Mouse (Mus musculus) erythroblast, embryonic 14.5 days (primary cell): ENCODE data around the gene Mpped2. TPM values are rescaled to one million over a fixed set of nuclear protein-coding genes. Genes with fewer than 3 reads are reported as not detected.

Source experiments
- H3K27me3 ChIP-seq: 2 replicates; pipeline ENCODE4 v1.6.1; 2012; ENCODE audit warnings: inconsistent platforms; ENCODE audit not compliant: control insufficient read depth
- H3K36me3 ChIP-seq: 2 replicates; pipeline ENCODE4 v1.6.1; 2012; ENCODE audit warnings: mild to moderate bottlenecking, inconsistent platforms; ENCODE audit not compliant: control insufficient read depth
- H3K4me1 ChIP-seq: 2 replicates; pipeline ENCODE4 v1.6.1; 2012; ENCODE audit warnings: inconsistent platforms; ENCODE audit not compliant: control insufficient read depth
- H3K4me3 ChIP-seq: replicated peaks from 2 replicates; pipeline ENCODE3; 2012; ENCODE audit warnings: moderate library complexity, mild to moderate bottlenecking, inconsistent platforms
- H3K9me3 ChIP-seq: 2 replicates; pipeline ENCODE4 v1.6.1; 2012; ENCODE audit warnings: low read length, inconsistent platforms, mixed read lengths; ENCODE audit not compliant: control insufficient read depth
- GATA1 ChIP-seq: IDR thresholded peaks from 2 replicates; pipeline ENCODE4 v1.6.1; 2012; ENCODE audit warnings: low read length, inconsistent platforms, mixed read lengths
- TAL1 ChIP-seq: IDR thresholded peaks from 3 replicates; pipeline ENCODE4 v1.6.1; 2012; ENCODE audit warnings: low read length, inconsistent platforms, mixed read lengths
- polyA plus RNA-seq: library from polyadenylated mRNA; stranded (reverse); fragments of >175 nt; gene quantifications from 2 replicates; pipeline ENCODE4 v1.2.3, GENCODE M21; 2012

Mpped2 gene
- polyA plus RNA-seq, 1 experiment: not detected

DNA sequence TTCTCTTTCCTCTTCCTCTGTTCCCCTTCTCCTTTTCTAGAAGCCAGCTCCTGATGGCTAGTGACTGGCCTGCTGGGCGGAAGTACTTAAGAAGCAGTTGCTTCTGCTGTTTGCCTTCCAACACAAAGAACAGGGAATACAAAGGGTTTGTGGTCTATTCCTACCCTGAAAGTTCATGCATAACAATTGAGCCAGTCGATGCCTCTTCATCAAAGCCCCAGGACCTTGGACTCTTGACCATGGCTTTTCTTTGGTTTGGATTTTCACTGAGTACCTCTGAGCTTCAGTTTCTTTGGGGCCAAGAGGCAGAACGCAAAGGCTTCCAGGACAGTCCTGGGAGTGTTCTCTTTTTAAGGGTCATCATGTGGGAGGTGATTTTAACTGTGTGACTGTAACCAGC is 57.8 kb downstream of the Mpped2 start:
- Histone ChIP-seq H3K9me3 (no peaks in the 10 kb centered on the region), H3K4me3 (no peak overlapping the region), H3K36me3 (no peaks in the 10 kb centered on the region), H3K4me1 (no peaks in the 10 kb centered on the region), H3K27me3 (no peaks in the 10 kb centered on the region)
- TF ChIP-seq GATA1 (no peak), TAL1 (no peak)

DNA sequence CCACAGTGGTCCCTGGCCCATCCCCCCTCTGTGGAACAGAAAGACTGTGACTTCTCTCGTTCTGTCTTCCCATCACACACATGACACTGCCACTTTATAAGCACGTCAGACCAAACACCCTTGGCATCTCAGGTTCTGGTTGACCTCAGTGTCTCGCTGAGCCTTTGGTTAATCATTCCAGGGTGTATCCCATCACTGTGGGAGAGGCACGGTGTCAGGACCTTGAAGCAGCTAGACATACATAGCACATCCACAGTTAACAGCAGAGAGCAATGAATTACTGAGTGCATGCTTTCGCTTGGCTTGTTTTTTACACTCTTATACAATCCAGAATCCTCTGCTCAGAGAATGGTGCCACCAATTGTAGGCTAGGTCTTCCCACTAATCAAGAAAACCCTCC is 60.6 kb downstream of the Mpped2 start:
- Histone ChIP-seq H3K4me1 (no peaks in the 10 kb centered on the region), H3K27me3 (no peaks in the 10 kb centered on the region), H3K36me3 (no peaks in the 10 kb centered on the region)

DNA sequence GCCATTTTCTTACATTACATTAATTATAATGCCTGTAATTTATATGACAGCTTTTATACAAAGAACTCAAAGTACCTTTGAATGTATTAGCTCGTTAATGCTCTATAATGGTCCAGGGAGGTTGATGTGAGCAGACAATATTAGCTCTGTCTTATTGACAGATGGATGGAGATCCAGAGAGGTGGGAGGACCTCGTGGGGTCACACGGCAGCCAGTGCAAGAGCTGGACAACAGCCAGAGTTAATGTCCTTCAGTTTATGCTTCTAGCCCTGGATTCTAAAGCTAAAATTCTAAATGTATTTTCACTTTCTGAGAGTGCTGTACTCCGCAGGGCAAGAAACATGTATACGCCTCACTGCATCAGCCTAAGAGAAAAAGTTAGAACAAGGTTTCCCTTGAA is 61.6 kb downstream of the Mpped2 start:
- H3K9me3 ChIP-seq: no peaks in the 10 kb centered on the region
- no peaks in the 10 kb centered on the region for H3K36me3 ChIP-seq
- no peaks in the 10 kb centered on the region for H3K27me3 ChIP-seq
- TF ChIP-seq GATA1: no peak
- TF ChIP-seq TAL1: no peak
- no peaks in the 10 kb centered on the region for H3K4me1 ChIP-seq
- H3K4me3 ChIP-seq: no peak overlapping the region

More for the DNA sequence above, 60.6 kb downstream of the Mpped2 start:
- TF ChIP-seq GATA1 (no peak), TAL1 (no peak)
- Histone ChIP-seq H3K4me3 (no peak overlapping the region), H3K9me3 (no peaks in the 10 kb centered on the region)

DNA sequence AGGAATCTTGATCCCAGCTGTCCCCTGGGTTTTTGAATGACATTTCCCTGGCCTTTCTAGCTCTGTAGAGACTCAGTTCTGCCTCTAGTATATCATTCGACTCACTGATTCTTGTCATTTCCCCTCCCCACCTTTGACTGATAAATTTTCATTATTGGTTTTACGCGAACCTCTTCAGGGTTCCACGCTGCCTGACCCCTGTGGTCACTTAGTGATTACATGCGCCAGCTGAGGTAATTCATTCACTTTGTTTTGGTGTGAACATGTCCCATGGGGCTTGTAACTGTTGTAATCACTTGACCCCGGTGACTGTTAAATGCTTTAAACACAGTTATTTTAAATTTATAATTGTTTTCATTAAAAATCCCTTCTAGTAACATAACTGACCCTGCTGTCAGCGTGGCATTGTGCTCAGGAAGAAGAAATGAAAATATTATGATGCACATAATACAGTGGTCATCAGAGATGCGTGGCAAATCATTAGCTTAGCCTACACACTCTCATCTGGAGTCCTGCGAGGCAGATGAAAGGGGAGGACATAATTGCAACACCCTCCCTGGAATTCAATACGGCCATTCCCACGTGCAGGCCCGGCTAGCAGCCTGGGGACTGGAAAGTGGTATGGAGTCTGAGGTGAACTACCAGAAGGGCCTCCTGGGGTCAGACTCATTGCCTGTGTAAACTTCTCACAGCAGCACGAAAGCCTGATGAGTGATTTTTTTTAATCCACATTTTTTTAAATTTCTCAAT is 63.5 kb downstream of the Mpped2 start:
- Histone ChIP-seq H3K4me3 (no peak overlapping the region), H3K4me1 (no peaks in the 10 kb centered on the region)

DNA sequence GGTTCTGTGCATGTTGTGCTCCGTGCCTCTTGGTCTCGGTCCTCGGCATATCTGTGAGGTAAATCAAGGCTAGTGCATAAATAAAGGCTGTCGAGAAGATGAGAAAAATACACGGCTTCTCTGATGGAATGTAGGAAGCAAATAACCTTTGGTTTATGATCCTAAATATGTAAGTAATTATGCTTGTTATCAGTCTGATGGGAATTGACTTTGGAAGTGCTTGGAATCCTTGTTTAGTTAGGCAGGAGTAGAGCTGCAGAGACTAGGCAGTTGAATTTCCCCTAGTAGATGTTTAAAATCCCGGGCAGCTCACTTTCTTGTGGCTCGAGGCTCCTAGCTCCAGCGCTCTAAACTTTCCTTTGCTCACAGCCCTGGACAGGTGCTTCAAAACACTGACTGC is 69.9 kb downstream of the Mpped2 start:
- H3K36me3 ChIP-seq: no peaks in the 10 kb centered on the region
- no peaks in the 10 kb centered on the region for H3K9me3 ChIP-seq
- no peak overlapping the region for H3K4me3 ChIP-seq
- no peak for TF ChIP-seq TAL1
- TF ChIP-seq GATA1: no peak
- no peaks in the 10 kb centered on the region for H3K27me3 ChIP-seq
- H3K4me1 ChIP-seq: no peaks in the 10 kb centered on the region

More for the DNA sequence above, 63.5 kb downstream of the Mpped2 start:
- Histone ChIP-seq H3K9me3 (no peaks in the 10 kb centered on the region), H3K27me3 (no peaks in the 10 kb centered on the region), H3K36me3 (no peaks in the 10 kb centered on the region)
- TF ChIP-seq GATA1: no peak
- no peak for TF ChIP-seq TAL1

DNA sequence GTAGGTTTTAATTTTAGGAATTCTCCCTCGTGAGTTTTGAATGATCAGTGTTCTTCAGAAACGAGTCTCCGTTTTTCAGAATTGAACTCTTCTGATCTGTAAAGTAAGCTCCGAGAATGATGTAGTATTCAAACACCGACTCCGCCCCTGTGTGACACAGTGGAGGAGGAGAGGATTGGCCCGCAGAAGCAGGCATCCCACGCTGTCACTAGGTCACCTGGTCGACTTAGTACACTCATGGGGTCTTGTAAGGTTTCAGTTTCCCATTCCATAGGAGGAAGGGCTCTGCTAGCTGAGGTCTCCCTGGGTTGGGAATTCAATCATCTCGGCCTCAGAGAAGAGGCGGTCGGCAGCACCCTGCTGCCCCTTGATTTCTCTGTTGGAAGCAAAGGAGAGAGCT is 76.2 kb downstream of the Mpped2 start:
- Histone ChIP-seq H3K4me3 (no peak overlapping the region), H3K36me3 (no peaks in the 10 kb centered on the region), H3K9me3 (no peaks in the 10 kb centered on the region), H3K4me1 (no peaks in the 10 kb centered on the region), H3K27me3 (no peaks in the 10 kb centered on the region)
- TF ChIP-seq TAL1 (no peak), GATA1 (no peak)

DNA sequence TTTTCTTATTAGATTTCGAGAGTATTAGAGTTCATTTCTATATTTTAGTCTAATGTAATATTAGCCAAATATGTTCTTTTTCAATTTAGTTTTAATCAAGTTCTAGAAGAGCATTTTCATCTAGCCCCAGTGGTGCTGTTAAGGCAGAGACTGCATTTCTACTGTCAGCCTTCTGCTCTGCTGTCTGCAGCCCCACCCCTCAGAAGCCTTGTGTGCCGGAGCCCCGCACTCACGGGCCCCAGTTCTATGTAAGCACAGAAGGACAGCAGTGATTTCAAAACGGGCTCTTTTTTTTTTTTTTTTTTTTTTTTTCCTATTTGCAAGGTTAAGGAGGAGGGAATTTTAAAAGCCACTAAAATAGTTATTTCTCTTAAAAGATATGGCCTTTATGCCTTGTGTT is 79.6 kb downstream of the Mpped2 start:
- Histone ChIP-seq H3K36me3 (no peaks in the 10 kb centered on the region), H3K4me3 (no peak overlapping the region), H3K4me1 (no peaks in the 10 kb centered on the region), H3K9me3 (no peaks in the 10 kb centered on the region), H3K27me3 (no peaks in the 10 kb centered on the region)
- TF ChIP-seq GATA1 (no peak), TAL1 (no peak)

DNA sequence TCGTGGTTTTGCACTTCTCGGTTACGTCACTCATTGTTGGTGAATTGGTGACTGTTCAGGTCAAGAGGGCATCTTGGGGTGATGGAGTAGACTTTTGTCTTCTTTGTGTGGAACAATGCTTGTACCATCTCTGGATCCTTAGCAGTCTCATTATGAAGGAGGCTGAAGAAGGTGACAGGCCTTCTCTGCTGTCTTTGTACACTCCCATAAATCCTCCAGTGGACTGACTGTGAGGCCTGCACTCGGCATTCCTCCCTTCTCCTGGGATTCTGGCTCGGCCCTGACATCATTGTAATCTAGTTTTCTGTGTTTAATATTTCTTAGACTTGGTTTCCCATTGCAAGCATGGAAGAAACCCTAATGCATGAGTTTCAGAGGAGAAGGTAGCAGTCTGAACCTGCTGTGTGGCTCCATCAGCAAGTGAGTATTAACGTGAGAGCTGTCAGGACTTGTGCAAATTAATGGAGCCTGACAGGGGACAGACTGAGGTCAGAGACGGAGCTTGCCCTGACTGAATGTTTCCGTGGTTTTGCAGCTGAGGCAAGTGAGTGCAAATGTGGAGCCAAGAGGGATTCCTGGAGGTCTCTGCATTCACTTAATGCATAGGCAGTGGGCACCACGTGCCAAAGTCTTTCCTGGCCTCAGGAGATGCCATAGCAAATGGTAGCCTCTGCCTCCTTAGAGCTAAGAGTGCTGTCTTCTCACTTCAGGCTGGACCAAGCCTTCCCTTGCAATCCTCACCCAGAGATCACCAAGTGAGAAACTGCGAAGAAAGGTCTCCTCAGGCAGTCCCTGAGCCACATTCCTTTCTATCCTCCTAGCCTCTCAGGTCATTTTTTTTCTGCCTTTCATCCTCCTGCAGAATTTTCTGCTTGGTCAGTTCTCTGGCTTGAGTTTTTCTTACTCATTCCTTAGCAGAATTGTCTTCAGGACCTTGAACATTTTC is 81.5 kb downstream of the Mpped2 start:
- Histone ChIP-seq H3K36me3 (no peaks in the 10 kb centered on the region), H3K9me3 (no peaks in the 10 kb centered on the region), H3K4me1 (no peaks in the 10 kb centered on the region), H3K27me3 (no peaks in the 10 kb centered on the region), H3K4me3 (no peak overlapping the region)
- TF ChIP-seq TAL1 (no peak), GATA1 (no peak)

DNA sequence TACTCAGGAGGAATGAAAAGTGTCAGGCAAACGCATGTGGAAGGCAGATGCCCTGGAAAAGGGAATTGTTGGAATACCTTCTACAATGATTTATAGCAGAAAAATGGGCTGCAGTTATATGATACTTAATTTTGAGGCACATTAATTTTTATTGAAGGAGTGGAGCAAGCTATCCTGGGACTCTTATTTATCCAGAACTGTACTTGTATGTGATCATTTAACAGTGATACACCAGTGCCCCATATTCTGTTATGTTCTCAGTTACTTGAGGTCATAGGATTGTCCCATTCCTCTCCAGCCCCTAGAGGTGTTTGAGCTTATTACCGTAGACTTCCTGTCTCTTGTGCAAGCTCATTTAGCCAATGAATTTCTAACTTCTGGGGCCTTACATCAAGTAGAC is 82.9 kb downstream of the Mpped2 start:
- Histone ChIP-seq H3K36me3 (no peaks in the 10 kb centered on the region), H3K4me1 (no peaks in the 10 kb centered on the region), H3K9me3 (no peaks in the 10 kb centered on the region), H3K27me3 (no peaks in the 10 kb centered on the region), H3K4me3 (no peak overlapping the region)
- TF ChIP-seq TAL1 (no peak), GATA1 (no peak)
